Mouse (Mus musculus): ENCODE data around the gene Gm9844.

DNA sequence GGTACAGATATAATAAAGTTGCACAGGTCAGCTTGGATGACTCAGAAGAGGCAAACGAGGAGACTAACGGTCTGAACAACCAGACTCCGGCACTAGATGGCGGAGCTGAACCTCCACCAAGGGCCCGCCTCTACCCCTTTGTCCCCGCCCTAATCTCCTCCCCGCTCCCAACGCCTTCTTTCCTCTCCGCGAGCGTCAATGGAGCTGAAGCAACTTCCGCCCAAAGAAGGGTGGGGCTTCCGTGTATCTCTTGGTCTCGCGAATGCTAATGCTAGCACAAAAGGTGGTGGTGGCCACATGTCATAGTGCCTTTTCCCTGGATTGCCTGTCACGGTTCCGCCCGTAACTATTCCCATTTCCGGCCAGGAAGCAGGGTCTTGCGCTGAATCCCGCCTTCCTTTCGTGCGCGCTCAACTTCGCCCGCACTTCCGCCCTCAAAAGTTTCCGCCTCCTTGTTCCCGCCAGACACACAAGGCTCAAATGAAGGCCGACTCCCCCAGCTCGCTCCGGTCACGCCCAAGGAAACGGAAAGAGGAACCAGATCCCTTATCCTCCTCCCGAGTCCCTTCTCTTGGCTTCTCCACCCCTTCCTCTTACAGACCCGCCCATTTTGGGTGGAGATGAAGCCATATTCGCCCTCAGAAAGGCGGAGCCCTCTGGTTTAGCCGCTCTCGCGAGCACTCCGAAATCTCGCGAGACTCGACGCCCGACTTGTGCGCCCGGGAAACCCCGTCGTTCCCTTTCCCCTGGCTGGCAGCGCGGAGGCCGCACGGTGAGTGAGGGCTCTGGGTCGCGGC is 22.1 kb downstream of the Gm9844 start, which contains the start of gene Rps19:
- TF ChIP-seq POLR2A (IDR thresholded peaks at IDR 0.05; ENCODE audit: low read depth, low read length) (peak; percentile 68), CTCF (IDR thresholded peaks at IDR 0.05; ENCODE audit: extremely low read depth, insufficient read depth, insufficient read length, insufficient replicate concordance) (peak; percentile 77)

All from spleen, adult 2 months (tissue).